Mouse (Mus musculus) lung, embryonic 15.5 days (tissue): ENCODE data around the gene Rhof. TPM values are rescaled to one million over a fixed set of nuclear protein-coding genes. Genes with fewer than 3 reads are reported as not detected.

Experiments used
- ATAC-seq: fragments of 200-750 bp; cut with Nextera tagmentation; 2 replicates; pipeline ENCODE4 v1.8.0; 2017; ENCODE audit warnings: moderate number of reproducible peaks, borderline replicate concordance; ENCODE audit not compliant: low FRiP score, low TSS enrichment; ENCODE audit errors: extremely low read depth
- H3K27ac ChIP-seq: fragments of 300-500 bp; sonication (generic); 2 replicates; pipeline ENCODE4 v1.5.1; 2015; ENCODE audit warnings: moderate library complexity, mild to moderate bottlenecking, inconsistent platforms
- H3K27me3 ChIP-seq: fragments of 300-500 bp; sonication (generic); 2 replicates; pipeline ENCODE4 v1.6.1; 2015; ENCODE audit warnings: inconsistent platforms
- H3K36me3 ChIP-seq: fragments of 300-500 bp; sonication (generic); 2 replicates; pipeline ENCODE4 v1.6.1; 2015; ENCODE audit warnings: inconsistent platforms
- H3K4me1 ChIP-seq: fragments of 300-500 bp; sonication (generic); 2 replicates; pipeline ENCODE4 v1.6.1; 2015; ENCODE audit warnings: inconsistent platforms
- H3K4me2 ChIP-seq: fragments of 300-500 bp; sonication (generic); 2 replicates; pipeline ENCODE4 v1.6.1; 2015; ENCODE audit warnings: inconsistent platforms, mild to moderate bottlenecking, moderate library complexity
- H3K4me3 ChIP-seq: fragments of 300-500 bp; sonication (generic); 2 replicates; pipeline ENCODE4 v1.5.1; 2015; ENCODE audit warnings: mild to moderate bottlenecking, inconsistent platforms
- H3K9ac ChIP-seq: fragments of 300-500 bp; sonication (generic); 2 replicates; pipeline ENCODE4 v1.6.1; 2015; ENCODE audit warnings: inconsistent platforms
- H3K9me3 ChIP-seq: fragments of 300-500 bp; sonication (generic); 2 replicates; pipeline ENCODE4 v1.6.1; 2016; ENCODE audit warnings: inconsistent platforms
- WGBS: fragments of 180-500 bp; shearing (Covaris S2); methylation state at CpG from one replicate; pipeline ENCODE4 v1.1.7; 2015; 5-methylcytosine and 5-hydroxymethylcytosine counted together
- polyA plus RNA-seq: library from polyadenylated mRNA; unstranded; fragments of >200 nt; fragmentation: Nextera tagmentation; extraction: Ambion mirVana; gene quantifications from 2 replicates; pipeline ENCODE4 v1.2.1, GENCODE M21; 2015

Rhof gene
- polyA plus RNA-seq, 1 experiment from 2014 or later = 2.8 TPM

DNA sequence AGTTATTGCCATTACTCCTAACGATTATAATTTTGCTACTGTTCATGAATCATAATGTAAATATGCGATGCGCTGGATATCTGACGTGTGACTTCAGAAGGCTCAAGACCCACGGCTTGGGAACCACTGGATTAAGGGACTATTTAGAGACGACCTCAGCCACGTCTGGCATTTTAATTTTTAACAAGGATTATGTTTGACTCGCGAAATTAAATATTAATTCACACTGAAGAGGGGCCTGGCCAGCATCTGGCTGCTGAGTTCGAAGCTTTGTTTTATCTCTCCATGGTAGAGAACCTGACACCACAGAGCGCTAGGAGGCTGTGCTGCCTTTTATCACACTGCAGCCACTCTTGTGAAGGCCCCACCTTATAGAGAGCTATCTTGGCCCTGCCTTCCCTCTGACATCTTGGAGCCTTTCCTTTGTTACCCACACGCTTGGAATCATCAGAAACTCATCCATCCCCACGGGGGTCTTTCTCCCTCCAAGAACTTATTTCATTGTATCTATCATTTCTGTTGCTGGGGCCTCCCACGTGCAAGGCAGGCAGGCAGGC is 39.3 kb downstream of the Rhof start:
- 66% methylated on average over 14 of the region's 14 CpGs for WGBS
- ATAC-seq = no peak
- no peak overlapping the region for H3K4me3 ChIP-seq

GRCm38 (mm10) chr5:123090560-123091306 is 41.8 kb downstream of the Rhof start:
- Histone ChIP-seq H3K9me3 (no peaks in the 10 kb centered on the region), H3K4me3 (no peak overlapping the region), H3K36me3 (no peaks in the 10 kb centered on the region), H3K27me3 (no peaks in the 10 kb centered on the region), H3K4me2 (no peak overlapping the region), H3K27ac (no peak overlapping the region), H3K9ac (no peak overlapping the region), H3K4me1 (peaks cover 3% of the 10 kb centered on the region; the same call in 1 of the 2 replicates)
- whole genome bisulfite sequencing = 81% methylated on average over 10 of the region's 10 CpGs
- no peak for ATAC-seq

More for the DNA sequence above, 39.3 kb downstream of the Rhof start:
- no peak overlapping the region for H3K9ac ChIP-seq
- no peak overlapping the region for H3K4me2 ChIP-seq
- H3K36me3 ChIP-seq = no peaks in the 10 kb centered on the region
- H3K9me3 ChIP-seq = no peaks in the 10 kb centered on the region
- H3K27ac ChIP-seq = no peak overlapping the region
- H3K27me3 ChIP-seq = no peaks in the 10 kb centered on the region
- H3K4me1 ChIP-seq = peaks cover 3% of the 10 kb centered on the region; the same call in 1 of the 2 replicates

DNA sequence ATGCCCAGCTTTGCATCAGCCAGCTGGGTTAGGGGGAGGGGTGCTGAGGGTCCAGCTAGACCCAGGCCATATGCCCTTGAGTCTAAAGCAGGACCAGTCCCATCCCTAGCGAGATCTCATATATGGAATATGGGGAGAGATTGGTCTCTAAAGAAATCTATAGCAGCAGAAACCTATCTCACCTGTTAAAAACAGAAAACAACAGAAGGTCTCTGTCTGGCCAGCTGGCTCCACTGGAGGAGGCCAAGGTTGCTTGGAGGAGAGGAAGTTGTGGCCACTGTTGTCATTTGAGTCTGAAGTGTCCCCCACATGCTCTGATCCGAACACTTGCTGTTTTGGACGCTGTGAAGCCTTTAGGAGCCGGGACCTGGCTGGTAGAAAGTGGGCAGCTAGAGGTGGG is 43.7 kb downstream of the Rhof start:
- H3K36me3 ChIP-seq = no peaks in the 10 kb centered on the region
- no peak for ATAC-seq
- no peak overlapping the region for H3K9ac ChIP-seq
- no peaks in the 10 kb centered on the region for H3K27me3 ChIP-seq
- no peak overlapping the region for H3K4me3 ChIP-seq
- 92% methylated on average over 4 of the region's 4 CpGs for WGBS
- H3K4me2 ChIP-seq = no peak overlapping the region
- H3K9me3 ChIP-seq = no peaks in the 10 kb centered on the region
- H3K27ac ChIP-seq = no peak overlapping the region
- H3K4me1 ChIP-seq = no peaks in the 10 kb centered on the region

DNA sequence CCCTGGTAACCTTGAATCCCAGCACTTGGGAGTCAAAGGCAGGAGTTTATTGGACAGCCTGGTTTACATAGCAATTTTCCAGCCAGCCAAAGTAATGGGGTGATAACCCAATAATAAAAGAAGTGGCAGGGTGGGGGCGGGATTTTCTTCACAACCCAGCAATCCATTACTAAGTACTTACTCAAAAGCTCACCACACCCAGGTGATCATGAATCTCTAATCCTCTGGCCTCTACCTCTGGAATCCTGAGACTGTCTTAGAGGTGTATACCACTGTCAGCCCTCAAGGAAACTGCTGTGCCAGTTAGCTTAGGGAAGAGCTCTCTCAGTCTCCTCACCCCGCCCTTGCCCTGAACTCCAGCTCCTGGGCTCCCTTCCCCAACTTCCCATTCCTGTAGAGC is 46.0 kb downstream of the Rhof start:
- H3K27ac ChIP-seq = no peak overlapping the region
- H3K27me3 ChIP-seq = no peaks in the 10 kb centered on the region
- H3K4me3 ChIP-seq = no peak overlapping the region
- no peak overlapping the region for H3K4me2 ChIP-seq
- no peak overlapping the region for H3K9ac ChIP-seq
- ATAC-seq = no peak
- 85% methylated on average over 2 of the region's 2 CpGs for WGBS
- no peaks in the 10 kb centered on the region for H3K36me3 ChIP-seq
- no peaks in the 10 kb centered on the region for H3K4me1 ChIP-seq
- no peaks in the 10 kb centered on the region for H3K9me3 ChIP-seq

DNA sequence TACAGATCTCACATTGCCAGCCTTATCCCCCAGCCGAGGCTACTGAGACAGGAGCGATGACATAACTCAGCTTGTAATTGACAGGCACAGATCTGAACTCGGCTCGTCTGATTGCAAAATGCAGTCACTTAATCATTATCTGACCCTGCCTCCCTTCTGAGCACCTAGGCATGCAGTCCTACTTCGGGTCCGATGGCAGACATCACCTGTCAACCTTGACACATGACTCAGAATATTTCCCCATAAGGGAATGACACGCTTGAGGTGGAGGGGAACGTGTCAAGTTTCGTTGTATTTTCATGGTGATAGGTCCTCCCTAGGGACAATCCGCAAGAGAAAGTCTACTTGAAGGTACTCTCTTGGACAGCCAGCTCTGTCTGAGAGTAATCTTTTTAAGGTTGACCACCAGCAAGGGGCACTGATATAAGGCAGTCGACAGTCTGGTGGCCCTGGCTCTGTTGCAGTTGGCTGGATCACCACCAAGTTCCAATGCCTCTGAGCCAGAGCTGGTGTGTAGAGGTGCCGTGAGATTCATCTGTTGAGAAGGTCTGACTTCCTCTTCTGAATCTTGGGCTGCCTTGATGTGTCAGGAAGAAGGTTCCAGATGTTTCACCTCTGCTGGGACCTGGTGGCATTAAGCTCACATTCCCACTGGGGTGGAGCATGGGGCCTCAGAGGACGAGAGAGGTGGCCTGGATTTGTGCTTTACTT is 49.0 kb downstream of the Rhof start:
- Histone ChIP-seq H3K36me3 (no peaks in the 10 kb centered on the region), H3K9ac (no peak overlapping the region), H3K27me3 (no peaks in the 10 kb centered on the region), H3K4me3 (no peak overlapping the region), H3K27ac (no peak overlapping the region), H3K4me1 (no peaks in the 10 kb centered on the region; the same call in 1 of the 2 replicates), H3K9me3 (no peaks in the 10 kb centered on the region), H3K4me2 (no peak overlapping the region)
- no peak for ATAC-seq
- 59% methylated on average over 13 of the region's 13 CpGs for WGBS

DNA sequence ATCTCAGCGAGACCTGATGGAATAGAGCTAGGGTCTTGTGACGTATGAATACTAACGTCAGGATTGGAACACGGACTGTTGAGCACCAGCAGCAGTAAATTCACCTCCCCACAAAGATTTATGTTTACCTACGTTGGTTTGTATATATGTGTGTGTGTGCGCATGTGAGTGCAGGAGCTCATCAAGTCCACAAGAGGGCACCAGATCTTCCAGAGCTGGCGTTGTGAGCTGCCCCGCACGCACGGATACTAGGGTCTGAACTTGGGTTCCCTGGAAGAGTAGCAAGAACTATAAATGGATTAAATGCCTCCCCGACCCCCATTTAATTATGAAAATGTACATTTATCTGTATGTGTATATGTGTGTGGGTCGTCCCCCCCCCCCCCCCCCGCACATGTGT is 52.0 kb downstream of the Rhof start:
- Histone ChIP-seq H3K4me3 (no peak overlapping the region), H3K9ac (no peak overlapping the region), H3K4me2 (no peak overlapping the region), H3K9me3 (no peaks in the 10 kb centered on the region), H3K27me3 (no peaks in the 10 kb centered on the region), H3K36me3 (no peaks in the 10 kb centered on the region), H3K27ac (no peak overlapping the region), H3K4me1 (peaks cover 18% of the 10 kb centered on the region)
- WGBS = 94% methylated on average over 12 of the region's 13 CpGs
- ATAC-seq = no peak

DNA sequence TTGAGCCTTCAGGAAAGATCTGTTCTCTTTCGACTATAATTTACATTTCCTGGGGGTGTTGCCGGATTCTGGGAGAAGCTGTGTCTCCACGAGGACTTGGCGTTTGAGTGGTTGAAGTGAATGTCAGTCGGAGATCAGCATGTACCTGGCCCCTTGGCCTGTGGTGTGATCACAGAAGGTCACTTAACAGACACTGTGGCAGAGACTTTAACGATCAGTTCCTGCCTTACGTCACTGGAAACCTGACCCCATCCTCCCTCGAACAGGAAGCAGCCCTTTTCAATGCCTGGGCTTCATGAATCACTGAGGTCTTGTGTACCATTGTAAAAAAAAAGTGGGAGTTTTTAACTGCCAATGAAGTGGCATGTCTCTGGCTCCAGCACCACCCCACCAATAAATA is 52.5 kb downstream of the Rhof start:
- Histone ChIP-seq H3K4me1 (peaks cover 23% of the 10 kb centered on the region), H3K4me2 (no peak overlapping the region), H3K27ac (peak overlapping the region; percentile 48; the same call in 1 of the 2 replicates), H3K36me3 (no peaks in the 10 kb centered on the region), H3K4me3 (no peak overlapping the region), H3K9me3 (no peaks in the 10 kb centered on the region), H3K9ac (no peak overlapping the region), H3K27me3 (no peaks in the 10 kb centered on the region)
- no peak for ATAC-seq
- 45% methylated on average over 8 of the region's 8 CpGs for WGBS

- ATAC-seq = no peak
- no peaks in the 10 kb centered on the region for H3K27me3 ChIP-seq
- no peak overlapping the region for H3K4me2 ChIP-seq
- no peaks in the 10 kb centered on the region for H3K9me3 ChIP-seq
- no peak overlapping the region for H3K9ac ChIP-seq
- H3K36me3 ChIP-seq = no peaks in the 10 kb centered on the region
- H3K27ac ChIP-seq = peak overlapping the region; percentile 48; the same call in 1 of the 2 replicates
- H3K4me3 ChIP-seq = no peak overlapping the region
- peaks cover 23% of the 10 kb centered on the region for H3K4me1 ChIP-seq
- WGBS = 68% methylated on average over 1 of the region's 1 CpGs
Measured at GRCm38 (mm10) chr5:123079568-123079967, 52.9 kb downstream of the Rhof start.

GRCm38 (mm10) chr5:123076419-123077281 is 55.8 kb downstream of the Rhof start:
- peak; percentile 86 for ATAC-seq
- Histone ChIP-seq H3K9ac (peak overlapping the region; percentile 74), H3K27me3 (no peaks in the 10 kb centered on the region), H3K9me3 (no peaks in the 10 kb centered on the region), H3K4me2 (peak overlapping the region; percentile 98), H3K36me3 (no peaks in the 10 kb centered on the region), H3K27ac (peak overlapping the region; percentile 66), H3K4me1 (peaks cover 23% of the 10 kb centered on the region), H3K4me3 (peak overlapping the region; percentile 76)
- 2% methylated on average over 35 of the region's 35 CpGs for WGBS

DNA sequence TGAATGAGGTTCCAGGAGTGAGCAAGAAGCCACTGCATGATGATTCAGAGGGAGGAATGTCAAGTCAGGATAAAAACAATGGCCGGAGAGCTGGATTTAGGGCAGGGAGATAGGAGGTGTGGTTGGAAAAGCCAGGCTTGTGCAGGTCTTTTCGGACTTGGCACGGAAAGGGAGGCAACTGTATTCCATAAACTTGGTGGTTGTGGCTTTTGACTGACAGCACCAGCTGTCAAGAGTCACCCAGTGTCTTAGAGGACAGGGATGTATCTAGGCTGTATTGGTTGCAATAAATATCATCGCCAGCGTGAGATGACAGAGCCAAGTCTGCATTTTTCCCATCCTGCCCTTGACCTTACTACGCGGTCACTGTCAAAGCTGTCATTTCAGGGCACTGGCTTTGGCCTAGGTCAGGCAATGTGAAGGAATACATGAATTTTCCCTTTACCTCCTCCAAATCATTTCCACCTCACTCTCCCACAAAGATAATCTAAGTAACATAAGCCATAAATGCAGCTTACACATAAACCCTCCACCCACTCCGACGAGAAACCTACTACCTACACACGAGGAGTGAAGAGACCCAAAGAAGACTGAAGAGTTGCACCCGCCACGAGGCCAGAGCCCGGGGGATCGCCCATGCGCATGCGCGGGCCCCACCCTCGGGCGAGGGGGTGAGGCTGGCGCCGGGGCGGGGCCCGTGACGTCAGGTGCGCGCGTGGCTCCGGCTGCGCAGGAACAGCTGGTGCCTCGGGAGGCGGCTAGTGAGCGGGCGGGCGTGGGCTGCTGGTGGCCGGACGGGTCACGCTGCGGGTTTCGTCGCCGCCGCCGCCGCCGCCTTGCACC is 56.7 kb downstream of the Rhof start:
- whole genome bisulfite sequencing = 12% methylated on average over 45 of the region's 45 CpGs
- peak overlapping the region; percentile 76 for H3K4me3 ChIP-seq
- peaks cover 23% of the 10 kb centered on the region for H3K4me1 ChIP-seq
- H3K9me3 ChIP-seq = no peaks in the 10 kb centered on the region
- no peaks in the 10 kb centered on the region for H3K27me3 ChIP-seq
- peak overlapping the region; percentile 74 for H3K9ac ChIP-seq
- no peaks in the 10 kb centered on the region for H3K36me3 ChIP-seq
- H3K4me2 ChIP-seq = peak overlapping the region; percentile 98
- peak overlapping the region; percentile 66 for H3K27ac ChIP-seq
- ATAC-seq = peak; percentile 95

DNA sequence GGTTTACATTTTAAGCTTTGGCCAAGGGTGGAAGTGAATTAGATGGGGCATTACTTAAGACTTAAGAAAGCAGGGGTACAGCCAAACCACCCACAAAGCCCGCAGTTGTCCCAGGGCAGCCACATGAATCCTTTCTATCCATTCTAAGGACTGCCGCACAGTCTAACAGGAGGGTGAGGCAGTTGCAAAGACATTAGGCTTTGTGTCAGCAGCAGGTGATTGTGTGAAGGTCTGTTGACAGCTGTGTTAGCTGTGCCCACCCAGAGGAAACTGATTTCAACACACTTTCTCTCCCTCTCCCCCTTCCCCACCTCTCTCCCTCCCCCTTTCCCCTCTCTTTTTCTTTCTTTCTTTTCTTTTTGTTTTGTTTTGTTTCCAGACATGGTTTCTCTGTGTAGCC is 63.8 kb downstream of the Rhof start:
- no peak overlapping the region for H3K9ac ChIP-seq
- no peak for ATAC-seq
- no peaks in the 10 kb centered on the region for H3K9me3 ChIP-seq
- no peak overlapping the region for H3K4me2 ChIP-seq
- no peak overlapping the region for H3K4me3 ChIP-seq
- no peaks in the 10 kb centered on the region for H3K36me3 ChIP-seq
- 0 out of 2 replicates have a peak, but pooled peaks cover 4% of the 10 kb centered on the region for H3K4me1 ChIP-seq
- WGBS = 92% methylated on average over 2 of the region's 2 CpGs
- no peak overlapping the region for H3K27ac ChIP-seq
- H3K27me3 ChIP-seq = no peaks in the 10 kb centered on the region
